Mouse (Mus musculus) left cerebral cortex, postnatal 25 days (tissue): ENCODE measurements around the gene Rftn2. TPM values are rescaled to one million over a fixed set of nuclear protein-coding genes. Genes with fewer than 3 reads are reported as not detected.

Experiments
- DNase-seq, 2 experiments: peaks; one replicate each; pipeline ENCODE4 v3.0.0; 2022; ENCODE audit warnings: low spot score in 2 of 2, mixed read lengths in 1 of 2
- intact Hi-C: fragments of 180-260 bp; cut with DNase I; formaldehyde crosslinking; loops from one replicate; pipeline ENCODE4 v1.15.1; 2025
- total RNA-seq, 2 experiments: library from RNA; stranded (reverse); gene quantifications; 2 replicates each; pipeline ENCODE4 v1.2.3; 2021

Rftn2 gene
- total RNA-seq, 2 experiments from 2014 or later, result 20.6 to 21.7 TPM

DNA sequence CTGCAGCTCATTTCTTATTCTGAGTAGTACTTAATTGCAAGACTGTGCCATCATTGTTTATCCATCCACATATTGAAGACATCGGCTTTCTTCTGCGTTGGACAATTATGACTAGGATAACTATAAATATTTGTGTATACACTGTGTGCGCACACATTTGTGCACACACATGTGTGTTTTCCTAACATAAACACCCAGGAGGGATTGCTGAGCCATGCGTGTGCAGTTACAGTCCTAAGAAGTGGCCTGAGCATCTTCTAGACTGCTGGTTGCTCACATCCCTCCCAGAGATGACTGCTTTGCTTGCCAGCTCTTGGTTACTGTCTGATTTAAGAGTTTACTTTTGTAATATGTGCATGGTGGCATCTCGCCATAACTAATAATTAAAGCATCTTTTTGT, 44.2 kb downstream of the Rftn2 start:
- intact Hi-C loops, result no loop called here

GRCm38 (mm10) chr1:55179917-55180566, 46.5 kb downstream of the Rftn2 start:
- no peak for DNase-seq
- intact Hi-C loops, result no loop called here

More for the DNA sequence above, 44.2 kb downstream of the Rftn2 start:
- no peak for DNase-seq

- intact Hi-C loops, result no loop called here
- no peak for DNase-seq
These were observed 52.0 kb downstream of the Rftn2 start for GRCm38 (mm10) chr1:55174558-55175034.

GRCm38 (mm10) chr1:55173720-55174557, 52.6 kb downstream of the Rftn2 start:
- intact Hi-C loops, result no loop called here
- no peak for DNase-seq

- intact Hi-C loops, result no loop called here
- DNase-seq, result no peak
These were observed 54.9 kb downstream of the Rftn2 start for GRCm38 (mm10) chr1:55171361-55172325.

GRCm38 (mm10) chr1:55168591-55168990, 58.0 kb downstream of the Rftn2 start:
- no peak for DNase-seq
- intact Hi-C loops, result no loop called here

DNA sequence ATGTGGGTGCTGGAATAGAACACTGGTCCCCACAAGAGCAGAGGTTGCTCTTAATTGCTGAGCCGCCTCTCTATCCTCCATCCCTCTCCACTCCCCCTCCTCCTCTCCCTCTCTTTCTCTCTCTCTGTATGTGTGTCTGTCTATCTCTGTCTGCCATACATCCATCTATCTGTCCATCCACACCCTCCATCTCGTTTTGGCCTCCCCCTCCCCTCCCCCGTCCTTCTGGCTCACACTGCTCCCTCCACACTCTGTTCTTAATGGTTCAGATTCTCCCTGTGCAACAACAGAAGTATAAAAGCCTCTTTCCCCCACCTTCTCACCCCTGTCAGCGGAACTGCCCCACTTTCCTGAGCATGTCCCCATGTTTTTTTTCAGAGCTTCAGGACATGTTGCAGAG, 59.0 kb downstream of the Rftn2 start:
- no peak for DNase-seq
- intact Hi-C loops, result no loop called here

DNA sequence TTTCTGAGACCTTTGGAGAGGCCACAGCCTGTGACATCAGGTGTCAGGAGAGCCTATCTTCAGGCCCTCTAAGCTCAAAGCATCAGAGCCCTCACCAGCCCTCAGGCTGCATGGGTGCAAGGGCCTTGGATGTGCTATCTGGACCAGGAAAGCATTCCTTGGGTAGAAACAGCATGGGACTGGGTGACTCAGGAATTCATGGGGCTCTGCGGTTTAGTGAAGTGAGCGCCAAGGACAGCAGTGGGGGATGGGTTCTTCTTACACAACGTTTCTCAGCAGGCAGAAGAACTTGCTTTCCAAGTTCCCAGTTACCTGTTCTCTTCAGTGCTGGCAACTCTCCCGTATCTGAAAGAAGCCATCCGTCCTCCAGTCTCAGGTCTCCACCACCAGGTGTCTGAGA, 62.6 kb downstream of the Rftn2 start:
- no peak for DNase-seq
- intact Hi-C loops, result no loop called here

DNA sequence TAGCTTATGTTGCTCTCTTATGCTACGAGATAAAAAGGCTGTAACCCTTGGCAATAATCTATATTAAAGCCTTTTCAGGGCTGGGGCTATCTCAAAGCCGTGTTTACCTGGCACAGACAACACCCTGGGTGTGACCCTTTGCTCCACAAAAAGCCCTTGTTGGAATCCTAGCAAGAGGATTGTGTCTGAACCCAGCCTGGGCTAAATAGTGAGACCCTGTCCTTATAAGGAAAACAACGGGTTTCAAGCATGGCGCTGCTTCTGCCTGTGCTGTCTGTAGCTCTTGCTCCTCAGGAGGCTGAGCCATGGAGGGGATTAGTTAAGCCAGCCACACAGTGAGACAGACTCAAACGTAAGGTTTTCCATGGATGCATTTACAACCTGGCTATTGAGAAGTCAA, 63.8 kb downstream of the Rftn2 start:
- no peak for DNase-seq
- intact Hi-C loops, result no loop called here

DNA sequence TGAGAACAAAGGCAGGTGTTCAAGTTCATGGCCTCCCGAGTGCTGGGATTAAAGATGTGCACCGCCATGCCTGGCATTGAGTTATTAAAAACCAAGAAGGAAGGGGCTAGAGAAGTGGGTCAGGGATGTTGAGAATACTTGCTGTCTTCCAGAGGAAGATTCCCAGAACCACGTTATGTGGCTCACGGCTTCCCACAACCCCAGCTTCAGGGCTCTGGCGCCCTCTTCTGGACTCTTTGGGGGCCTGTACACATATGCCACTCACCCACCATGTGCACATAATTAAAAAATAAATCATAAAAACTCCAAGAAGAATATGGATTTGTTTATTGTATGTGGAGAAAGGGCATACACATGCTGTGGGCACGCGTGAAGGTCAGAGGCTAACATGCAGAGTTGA, 64.7 kb downstream of the Rftn2 start:
- peak in 1 of 2 experiments; percentile 8 for DNase-seq
- intact Hi-C loops, result no loop called here

DNA sequence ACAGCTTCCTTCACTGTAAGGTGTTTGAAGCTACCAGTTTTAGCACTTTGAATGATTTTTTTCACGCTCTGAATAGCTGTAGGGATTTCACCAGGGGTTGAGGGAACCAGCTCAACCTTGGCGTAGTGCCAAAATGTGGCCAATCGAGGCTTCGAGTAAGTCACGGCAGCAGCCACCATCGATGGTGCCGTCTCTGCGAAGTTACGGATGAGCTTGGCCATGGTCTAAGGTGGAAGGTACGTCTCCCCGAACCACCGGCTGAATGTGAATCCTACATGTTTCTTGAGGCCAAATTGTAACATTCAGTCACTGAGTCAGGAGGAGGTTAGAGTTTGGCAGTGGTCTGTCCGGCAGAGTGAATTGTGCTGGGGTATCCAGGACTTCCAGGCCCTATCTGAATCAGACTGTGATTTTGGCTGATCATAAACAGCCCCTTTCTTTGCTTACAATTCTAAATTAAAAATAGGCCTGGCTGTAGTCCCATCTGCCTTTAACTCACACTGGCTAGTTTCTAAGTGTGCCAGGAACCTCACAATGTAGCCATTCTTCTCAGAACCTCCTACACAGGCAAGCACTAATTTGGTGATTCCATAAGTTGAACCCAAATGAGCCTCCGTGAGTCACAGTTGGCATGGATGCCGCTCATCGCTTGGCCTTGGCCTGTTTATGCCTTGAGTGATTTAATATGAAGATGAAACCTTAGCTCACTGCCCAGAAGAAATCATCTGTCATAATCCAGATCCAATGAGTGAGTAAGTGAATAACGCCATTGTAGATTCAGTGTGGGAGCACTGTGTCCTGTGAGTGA, 65.5 kb downstream of the Rftn2 start:
- intact Hi-C loops, result no loop called here
- peak; percentile 57 to 90 for DNase-seq

DNA sequence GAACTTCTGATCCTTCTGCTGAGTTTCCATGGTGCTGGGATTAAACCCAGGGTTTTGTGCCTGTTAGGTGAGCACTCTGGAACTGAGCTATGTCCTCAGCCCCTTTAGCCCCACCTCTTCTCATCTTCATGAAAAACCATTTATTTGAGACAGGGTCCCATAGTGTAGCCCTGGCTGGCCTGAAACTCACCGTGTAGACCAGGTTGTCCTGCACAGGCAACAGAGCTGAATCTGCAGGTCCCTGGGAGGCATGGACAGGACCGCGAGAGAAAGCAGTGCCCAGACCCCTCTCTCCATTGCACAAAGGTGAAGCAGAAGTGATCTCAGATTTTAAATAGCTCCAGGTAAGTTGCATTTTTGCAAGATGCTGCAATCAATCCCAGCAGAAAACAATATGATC, 66.4 kb downstream of the Rftn2 start:
- intact Hi-C loops, result no loop called here
- no peak for DNase-seq

DNA sequence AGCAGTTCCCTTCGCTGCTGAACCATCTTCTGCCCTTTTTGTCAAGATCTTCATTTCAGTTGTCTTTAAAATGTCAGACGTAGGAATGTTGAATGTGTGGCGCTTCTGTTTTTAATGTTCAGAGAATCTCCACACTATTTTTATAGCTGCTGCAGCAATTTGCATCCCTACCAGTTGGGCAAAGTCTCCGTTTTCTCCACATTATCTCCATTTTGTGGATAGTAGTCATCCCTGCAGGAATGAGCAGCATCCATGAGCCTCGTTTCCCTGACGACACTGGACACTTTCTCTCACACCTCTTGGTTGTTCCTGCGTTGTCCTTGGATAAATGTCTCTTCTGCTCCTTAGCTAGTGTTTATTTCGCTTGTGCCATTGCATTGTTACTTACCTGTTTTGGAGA, 67.8 kb downstream of the Rftn2 start:
- intact Hi-C loops, result loop anchor here (2.0 kb wide), 1 partner anchor 28 kb away; the partner anchor contains the start of gene Mob4

GRCm38 (mm10) chr1:55158211-55158610, 68.4 kb downstream of the Rftn2 start:
- peak; percentile 28 to 80 for DNase-seq
- intact Hi-C loops, result loop anchor here (2.0 kb wide), 1 partner anchor 27 kb away; the partner anchor contains the start of gene Mob4

More for the DNA sequence above, 67.8 kb downstream of the Rftn2 start:
- peak; percentile 28 to 77 for DNase-seq

- no peak for DNase-seq
- intact Hi-C loops, result no loop called here
These were observed 69.3 kb downstream of the Rftn2 start for GRCm38 (mm10) chr1:55157329-55157728.

- DNase-seq, result no peak
- intact Hi-C loops, result no loop called here
These were observed 81.0 kb downstream of the Rftn2 start for GRCm38 (mm10) chr1:55145556-55145955.

DNA sequence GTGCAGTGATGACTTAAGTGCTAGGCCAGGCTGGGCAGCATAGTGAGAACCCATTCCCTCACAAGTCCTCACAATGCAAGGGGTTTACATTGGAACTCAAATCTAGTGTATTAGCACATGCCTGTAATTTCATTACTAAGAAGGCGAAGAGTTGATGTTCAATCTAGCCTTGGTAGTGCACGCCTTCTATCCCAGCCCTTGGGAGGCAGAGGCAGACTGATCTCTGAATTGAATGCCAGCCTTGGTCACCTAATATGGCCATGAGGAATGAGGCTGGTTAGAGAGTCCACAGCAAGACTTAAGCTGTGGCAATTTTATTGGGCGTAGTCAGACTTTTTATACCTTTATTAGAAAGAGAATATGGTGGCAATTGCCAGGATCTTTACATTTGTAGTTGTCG, 82.2 kb downstream of the Rftn2 start:
- DNase-seq, result no peak
- intact Hi-C loops, result no loop called here

DNA sequence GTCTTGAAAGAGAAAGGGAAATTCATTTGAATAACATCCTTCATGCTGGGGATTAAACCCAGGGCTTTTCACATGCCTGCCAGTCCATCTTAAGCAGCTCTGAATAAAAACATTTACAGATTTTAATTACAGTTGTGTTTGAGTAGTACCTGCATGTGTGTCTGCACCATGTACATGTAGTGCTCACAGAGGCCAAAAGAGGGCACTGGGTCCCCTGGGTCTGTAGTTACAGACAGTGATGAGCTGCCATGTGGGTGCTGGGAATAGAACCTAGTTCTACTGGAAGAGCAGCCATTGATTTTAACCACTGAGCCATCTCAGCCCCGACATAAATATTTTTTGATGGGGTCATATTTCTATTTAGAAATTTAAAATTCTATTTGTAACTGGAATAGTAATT, 90.7 kb downstream of the Rftn2 start:
- intact Hi-C loops, result no loop called here
- DNase-seq, result no peak

- intact Hi-C loops, result no loop called here
- no peak for DNase-seq
These were observed 92.3 kb downstream of the Rftn2 start for GRCm38 (mm10) chr1:55134301-55134700.
